Mouse (Mus musculus) lung, adult 2 months (tissue): Measurements from ENCODE around the gene Inpp4b.

Experiments
- CTCF ChIP-seq: fragments of 200-500 bp; IDR thresholded peaks from 2 replicates; pipeline ENCODE4 v1.5.1; 2011; ENCODE audit warnings: mild to moderate bottlenecking, low read length, control low read depth; ENCODE audit not compliant: insufficient read depth
- POLR2A ChIP-seq: fragments of 200-500 bp; IDR thresholded peaks from 2 replicates; pipeline ENCODE4 v1.6.1; 2011; ENCODE audit warnings: low read depth, mild to moderate bottlenecking, control low read depth, low read length, borderline replicate concordance; ENCODE audit errors: extremely low read depth

DNA sequence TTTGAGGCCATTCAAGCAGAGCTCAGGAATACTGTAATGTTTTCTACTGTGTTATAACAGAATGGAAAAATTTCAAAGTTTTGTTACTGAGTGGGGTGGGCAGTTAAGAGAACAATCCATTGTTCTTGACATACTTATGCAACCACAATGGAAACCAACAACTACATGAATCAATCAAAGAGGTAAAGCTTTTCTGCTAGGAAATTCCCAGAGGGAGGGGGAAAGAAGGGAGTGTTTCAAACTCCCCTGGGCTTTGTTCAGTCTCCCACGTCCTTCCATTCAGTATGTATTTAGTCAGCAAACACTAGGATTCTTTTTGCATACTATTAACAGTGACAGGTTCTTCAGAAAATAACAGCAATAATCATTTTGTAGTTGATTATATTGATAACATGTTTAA is 517.4 kb downstream of the Inpp4b start:
- TF ChIP-seq CTCF: no peak
- TF ChIP-seq POLR2A: no peak
